In genomic region chr6:85286283-85287047, GRCm38 (mm10) we compare ENCODE assay signal across 29 mouse cellular contexts. TPM values are rescaled to one million over a fixed set of nuclear protein-coding genes. Genes with fewer than 3 reads are reported as not detected.
DNase-seq lines count a peak whose midpoint lies in the region; ATAC-seq and TF ChIP-seq lines count a peak whose summit lies in the region.
"Had no signal": no experiment of that assay in that cellular context is flagged by ENCODE, and none has a peak within 500 bp of the region (broad histone marks: within the 10 kb centered on the region; RNA-seq: fewer than 3 reads in every experiment).

No protein-coding gene starts in this region.

- no peak for TF ChIP-seq CTCF in layer of hippocampus, adult 2 months (conservative IDR thresholded peaks at IDR 0.05)
- TF ChIP-seq CTCF in E14TG2a.4 (conservative IDR thresholded peaks at IDR 0.05; ENCODE audit: low read length) (no peak), ES-Bruce4 (IDR thresholded peaks at IDR 0.05; ENCODE audit: low read depth, low read length) (no peak)

- H3K9ac ChIP-seq in ES-Bruce4 (ENCODE audit: low read depth, poor library complexity, severe bottlenecking) = no peak overlapping the region
- no peak overlapping the region for H3K9ac ChIP-seq in liver, embryonic 12.5 days
- H3K9ac ChIP-seq: embryonic facial prominence, embryonic 12.5 days; embryonic facial prominence, embryonic 15.5 days; forebrain, embryonic 12.5 days; forebrain, embryonic 15.5 days; heart, embryonic 12.5 days; heart, embryonic 15.5 days; hindbrain, embryonic 13.5 days had no signal

- no peak for DNase-seq in layer of hippocampus, adult 2 months (ENCODE audit: low spot score in 2 of 2)
- no peak for DNase-seq in layer of hippocampus, postnatal 36 days
- peak; percentile 86 for DNase-seq in R1 (ENCODE audit: low read depth, low spot score)
- no peak for DNase-seq in thymus, postnatal 25 days
- DNase-seq: adrenal gland, adult 2 months; adrenal gland, postnatal 14 days; cerebellum, adult 11 months; cerebellum, adult 2 months; cerebellum, adult 9-11 months; cerebellum, postnatal 25 days; gastrocnemius, postnatal 25 days; heart, adult 18-20 months; heart, postnatal 10 days; heart, postnatal 36 days had no signal

- TF ChIP-seq EP300 in ES-Bruce4 (IDR thresholded peaks at IDR 0.05; ENCODE audit: insufficient read depth, low read depth, low read length) = peak; percentile 86

- H3K4me1 ChIP-seq in E14TG2a.4 (replicated peaks; ENCODE audit: low read depth, low read length) (peaks cover 74% of the 10 kb centered on the region), ES-Bruce4 (ENCODE audit: control insufficient read depth, insufficient read depth, low read length) (peaks cover 9% of the 10 kb centered on the region)
- H3K4me1 ChIP-seq in liver, embryonic 12.5 days = peaks cover 19% of the 10 kb centered on the region
- H3K4me1 ChIP-seq: embryonic facial prominence, embryonic 12.5 days; forebrain, embryonic 12.5 days; hindbrain, embryonic 13.5 days had no signal

- 69% methylated on average over 13 of the region's 13 CpGs for WGBS in liver, embryonic 12.5 days (ENCODE audit: insufficient replicate concordance)

- H3K27me3 ChIP-seq in E14TG2a.4 (ENCODE audit: insufficient read depth, low read length) (no peaks in the 10 kb centered on the region), ES-Bruce4 (ENCODE audit: control insufficient read depth, insufficient read depth, low read length, poor library complexity, severe bottlenecking) (no peaks in the 10 kb centered on the region)
- no peaks in the 10 kb centered on the region for H3K27me3 ChIP-seq in liver, embryonic 12.5 days (replicated peaks)
- H3K27me3 ChIP-seq: embryonic facial prominence, embryonic 12.5 days; embryonic facial prominence, embryonic 15.5 days; forebrain, embryonic 12.5 days; forebrain, embryonic 15.5 days; heart, embryonic 12.5 days; heart, embryonic 15.5 days; hindbrain, embryonic 13.5 days had no signal

- TF ChIP-seq POLR2A in ES-Bruce4 (IDR thresholded peaks at IDR 0.05; ENCODE audit: insufficient read depth, low read length) = no peak

- peak overlapping the region; percentile 46; the same call in 1 of the 2 replicates for H3K27ac ChIP-seq in layer of hippocampus, adult 2 months
- peak overlapping the region; percentile 90 for H3K27ac ChIP-seq in ES-Bruce4 (ENCODE audit: insufficient read depth, low read length)
- H3K27ac ChIP-seq in liver, embryonic 12.5 days = no peak overlapping the region
- H3K27ac ChIP-seq: embryonic facial prominence, embryonic 12.5 days; embryonic facial prominence, embryonic 15.5 days; forebrain, embryonic 12.5 days; forebrain, embryonic 15.5 days; heart, embryonic 15.5 days; hindbrain, embryonic 10.5 days; hindbrain, embryonic 13.5 days; hindbrain, postnatal 0 days had no signal

- H3K4me2 ChIP-seq in liver, embryonic 12.5 days = no peak overlapping the region
- H3K4me2 ChIP-seq: embryonic facial prominence, embryonic 12.5 days; embryonic facial prominence, embryonic 15.5 days; forebrain, embryonic 12.5 days; forebrain, embryonic 15.5 days; heart, embryonic 12.5 days; heart, embryonic 15.5 days; hindbrain, embryonic 13.5 days had no signal

- H3K9me3 ChIP-seq in E14TG2a.4 (ENCODE audit: low read length) = no peaks in the 10 kb centered on the region
- no peaks in the 10 kb centered on the region for H3K9me3 ChIP-seq in ES-Bruce4 (replicated peaks; ENCODE audit: control insufficient read depth, insufficient read depth, low read length, poor library complexity, severe bottlenecking)
- H3K9me3 ChIP-seq in liver, embryonic 12.5 days (replicated peaks) = no peaks in the 10 kb centered on the region
- H3K9me3 ChIP-seq: embryonic facial prominence, embryonic 12.5 days; embryonic facial prominence, embryonic 15.5 days; forebrain, embryonic 15.5 days; heart, embryonic 15.5 days; hindbrain, embryonic 10.5 days; hindbrain, embryonic 13.5 days had no signal

- H3K4me3 ChIP-seq in layer of hippocampus, adult 2 months = no peak overlapping the region
- H3K4me3 ChIP-seq in E14TG2a.4 (replicated peaks; ENCODE audit: low read length) = peak overlapping the region; percentile 69
- H3K4me3 ChIP-seq in ES-Bruce4 (ENCODE audit: low read depth, low read length) = no peak overlapping the region
- H3K4me3 ChIP-seq in liver, embryonic 12.5 days = no peak overlapping the region
- H3K4me3 ChIP-seq: embryonic facial prominence, embryonic 12.5 days; embryonic facial prominence, embryonic 15.5 days; forebrain, embryonic 12.5 days; forebrain, embryonic 15.5 days; heart, embryonic 12.5 days; heart, embryonic 15.5 days; hindbrain, embryonic 10.5 days; hindbrain, embryonic 13.5 days had no signal

- H3K36me3 ChIP-seq in E14TG2a.4 (ENCODE audit: insufficient read depth, low read length) = no peaks in the 10 kb centered on the region
- no peaks in the 10 kb centered on the region for H3K36me3 ChIP-seq in ES-Bruce4 (ENCODE audit: control insufficient read depth, insufficient read depth, low read length, poor library complexity, severe bottlenecking)
- H3K36me3 ChIP-seq in liver, embryonic 12.5 days = no peaks in the 10 kb centered on the region
- H3K36me3 ChIP-seq: embryonic facial prominence, embryonic 12.5 days; embryonic facial prominence, embryonic 15.5 days; forebrain, embryonic 12.5 days; forebrain, embryonic 15.5 days; heart, embryonic 12.5 days; heart, embryonic 15.5 days; hindbrain, embryonic 10.5 days; hindbrain, embryonic 13.5 days had no signal

- no peak for ATAC-seq in liver, embryonic 12.5 days
- ATAC-seq: CD4-positive, CD25-positive, alpha-beta regulatory T cell, adult 4 months; forebrain, embryonic 15.5 days; hindbrain, postnatal 0 days; inflammation-experienced regulatory T-cells, adult 6 months; intestine, embryonic 16.5 days had no signal

RNA-seq across cellular contexts. Expression of gene Sfxn5, which starts 46.8 kb away (rescaled TPM):
- total RNA-seq in layer of hippocampus, adult 2 months (2021) = 100 to 1,000 TPM; 167 to 175 TPM
- total RNA-seq in layer of hippocampus, postnatal 36 days (2021) = 100 to 1,000 TPM; 164 to 165 TPM
- 6.0 and 7.9 TPM in 2 replicates for polyA plus RNA-seq in ES-Bruce4 (2011; ENCODE audit: insufficient read depth, insufficient read length, low read depth, missing spikeins)
- polyA plus RNA-seq in liver, embryonic 12.5 days (2016; fragmentation: Nextera tagmentation; extraction: Ambion mirVana) = 2.6 and 3.1 TPM in 2 replicates
